Mouse (Mus musculus): Measurements from ENCODE around the gene Crtc2. TPM values are rescaled to one million over a fixed set of nuclear protein-coding genes. Genes with fewer than 3 reads are reported as not detected.
"Not testable (repeated sequence)": the region's sequence is repeated elsewhere in the genome, so short reads cannot be mapped to it uniquely, and the experiment has no call there.

The Crtc2 gene
- polyA plus RNA-seq, 1 experiment from 2014 or later = 16.7 TPM

GRCm38 (mm10) chr3:90247960-90248745 is 5.8 kb upstream of the Crtc2 start, which contains the start of gene Slc39a1:
Slc39a1 (plus strand) TSS chr3:90248172.
- DNase-seq (ENCODE audit: low spot score) (peak; percentile 95), ATAC-seq (ENCODE audit: insufficient number of reproducible peaks, low FRiP score, low TSS enrichment, low read depth) (peak; percentile 91)
- Histone ChIP-seq H3K27me3 (ENCODE audit: control insufficient read depth, insufficient read depth, low read length) (no peaks in the 10 kb centered on the region), H3K4me2 (ENCODE audit: low read depth, severe bottlenecking) (peak within 1 kb of the TSS; percentile 83), H3K36me3 (ENCODE audit: control insufficient read depth, insufficient read depth, low read length) (peaks cover 7% of the 10 kb centered on the region), H3K4me1 (ENCODE audit: control insufficient read depth, insufficient read depth, low read length) (peaks cover 9% of the 10 kb centered on the region), H3K27ac (replicated peaks; ENCODE audit: low read depth, low read length) (peak within 1 kb of the TSS; percentile 87), H3K9ac (ENCODE audit: low read length) (peak within 1 kb of the TSS; percentile 81), H3K4me3 (ENCODE audit: low read depth, low read length) (peak within 1 kb of the TSS; percentile 65), H3K9me3 (ENCODE audit: control insufficient read depth, low read length) (no peaks in the 10 kb centered on the region)
- WGBS = under 1% methylated on average over 42 of the region's 44 CpGs

- Histone ChIP-seq H3K4me3 (ENCODE audit: low read depth, low read length) (peak overlapping the region; percentile 65), H3K9ac (ENCODE audit: low read length) (peak overlapping the region; percentile 81), H3K27me3 (ENCODE audit: control insufficient read depth, insufficient read depth, low read length) (no peaks in the 10 kb centered on the region), H3K27ac (replicated peaks; ENCODE audit: low read depth, low read length) (peak overlapping the region; percentile 87), H3K9me3 (ENCODE audit: control insufficient read depth, low read length) (no peaks in the 10 kb centered on the region), H3K4me1 (ENCODE audit: control insufficient read depth, insufficient read depth, low read length) (peaks cover 8% of the 10 kb centered on the region), H3K36me3 (ENCODE audit: control insufficient read depth, insufficient read depth, low read length) (peaks cover 7% of the 10 kb centered on the region), H3K4me2 (ENCODE audit: low read depth, severe bottlenecking) (peak overlapping the region; percentile 83)
- ATAC-seq (ENCODE audit: insufficient number of reproducible peaks, low FRiP score, low TSS enrichment, low read depth) (no peak), DNase-seq (ENCODE audit: low spot score) (peak; percentile 36)
- 7% methylated on average over 10 of the region's 10 CpGs for WGBS
These were observed 5.2 kb upstream of the Crtc2 start for GRCm38 (mm10) chr3:90248746-90249100.

- H3K9me3 ChIP-seq (ENCODE audit: control insufficient read depth, low read length) = no peaks in the 10 kb centered on the region
- H3K9ac ChIP-seq (ENCODE audit: low read length) = no peak overlapping the region
- H3K4me1 ChIP-seq (ENCODE audit: control insufficient read depth, insufficient read depth, low read length) = peaks cover 5% of the 10 kb centered on the region
- WGBS = 89% methylated on average over 6 of the region's 6 CpGs
- H3K27ac ChIP-seq (replicated peaks; ENCODE audit: low read depth, low read length) = no peak overlapping the region
- DNase-seq (ENCODE audit: low spot score) (no peak), ATAC-seq (ENCODE audit: insufficient number of reproducible peaks, low FRiP score, low TSS enrichment, low read depth) (no peak)
- H3K36me3 ChIP-seq (ENCODE audit: control insufficient read depth, insufficient read depth, low read length) = peaks cover 7% of the 10 kb centered on the region
- no peak overlapping the region for H3K4me3 ChIP-seq (ENCODE audit: low read depth, low read length)
- no peak overlapping the region for H3K4me2 ChIP-seq (ENCODE audit: low read depth, severe bottlenecking)
- no peaks in the 10 kb centered on the region for H3K27me3 ChIP-seq (ENCODE audit: control insufficient read depth, insufficient read depth, low read length)
These were observed 3.2 kb upstream of the Crtc2 start for GRCm38 (mm10) chr3:90250791-90251190.

- not testable (repeated sequence) for H3K9me3 ChIP-seq (ENCODE audit: control insufficient read depth, low read length); H3K4me3 ChIP-seq (ENCODE audit: low read depth, low read length); H3K27ac ChIP-seq (replicated peaks; ENCODE audit: low read depth, low read length); H3K9ac ChIP-seq (ENCODE audit: low read length); H3K4me2 ChIP-seq (ENCODE audit: low read depth, severe bottlenecking); H3K27me3 ChIP-seq (ENCODE audit: control insufficient read depth, insufficient read depth, low read length); H3K4me1 ChIP-seq (ENCODE audit: control insufficient read depth, insufficient read depth, low read length); DNase-seq (ENCODE audit: low spot score); H3K36me3 ChIP-seq (ENCODE audit: control insufficient read depth, insufficient read depth, low read length); ATAC-seq (ENCODE audit: insufficient number of reproducible peaks, low FRiP score, low TSS enrichment, low read depth)
- 96% methylated on average over 10 of the region's 12 CpGs for WGBS
These were observed 2.2 kb upstream of the Crtc2 start for GRCm38 (mm10) chr3:90251731-90252226.

- DNase-seq (ENCODE audit: low spot score) = not testable (repeated sequence)
- 93% methylated on average over 2 of the region's 2 CpGs for WGBS
These were observed 1.3 kb upstream of the Crtc2 start for GRCm38 (mm10) chr3:90252659-90253058.

GRCm38 (mm10) chr3:90253174-90253573 is 789 bp upstream of the Crtc2 start:
- not testable (repeated sequence) for H3K36me3 ChIP-seq (ENCODE audit: control insufficient read depth, insufficient read depth, low read length); H3K4me1 ChIP-seq (ENCODE audit: control insufficient read depth, insufficient read depth, low read length); H3K4me3 ChIP-seq (ENCODE audit: low read depth, low read length); ATAC-seq (ENCODE audit: insufficient number of reproducible peaks, low FRiP score, low TSS enrichment, low read depth); H3K27me3 ChIP-seq (ENCODE audit: control insufficient read depth, insufficient read depth, low read length); H3K9me3 ChIP-seq (ENCODE audit: control insufficient read depth, low read length); H3K4me2 ChIP-seq (ENCODE audit: low read depth, severe bottlenecking); H3K9ac ChIP-seq (ENCODE audit: low read length); H3K27ac ChIP-seq (replicated peaks; ENCODE audit: low read depth, low read length); DNase-seq (ENCODE audit: low spot score)
- WGBS = 75% methylated on average over 1 of the region's 1 CpGs

More at GRCm38 (mm10) chr3:90252659-90253058, 1.3 kb upstream of the Crtc2 start:
- not testable (repeated sequence) for H3K4me1 ChIP-seq (ENCODE audit: control insufficient read depth, insufficient read depth, low read length); H3K9me3 ChIP-seq (ENCODE audit: control insufficient read depth, low read length); H3K4me3 ChIP-seq (ENCODE audit: low read depth, low read length); H3K27me3 ChIP-seq (ENCODE audit: control insufficient read depth, insufficient read depth, low read length); H3K9ac ChIP-seq (ENCODE audit: low read length); H3K4me2 ChIP-seq (ENCODE audit: low read depth, severe bottlenecking); ATAC-seq (ENCODE audit: insufficient number of reproducible peaks, low FRiP score, low TSS enrichment, low read depth); H3K36me3 ChIP-seq (ENCODE audit: control insufficient read depth, insufficient read depth, low read length); H3K27ac ChIP-seq (replicated peaks; ENCODE audit: low read depth, low read length)

- H3K4me3 ChIP-seq (ENCODE audit: low read depth, low read length) = peak overlapping the region; percentile 73
- ATAC-seq (ENCODE audit: insufficient number of reproducible peaks, low FRiP score, low TSS enrichment, low read depth) (peak; percentile 71), DNase-seq (ENCODE audit: low spot score) (no peak)
- peak overlapping the region; percentile 64; the same call in 1 of the 2 replicates for H3K27ac ChIP-seq (replicated peaks; ENCODE audit: low read depth, low read length)
- H3K4me1 ChIP-seq (ENCODE audit: control insufficient read depth, insufficient read depth, low read length) = no peaks in the 10 kb centered on the region
- H3K4me2 ChIP-seq (ENCODE audit: low read depth, severe bottlenecking) = peak overlapping the region; percentile 64
- H3K9ac ChIP-seq (ENCODE audit: low read length) = peak overlapping the region; percentile 76
- H3K9me3 ChIP-seq (ENCODE audit: control insufficient read depth, low read length) = no peaks in the 10 kb centered on the region
- WGBS = 1% methylated on average over 41 of the region's 41 CpGs
- H3K36me3 ChIP-seq (ENCODE audit: control insufficient read depth, insufficient read depth, low read length) = peaks cover 5% of the 10 kb centered on the region
- H3K27me3 ChIP-seq (ENCODE audit: control insufficient read depth, insufficient read depth, low read length) = no peaks in the 10 kb centered on the region
These were observed 643 bp downstream of the Crtc2 start for GRCm38 (mm10) chr3:90254419-90255193.

GRCm38 (mm10) chr3:90255194-90255565 is 1.2 kb downstream of the Crtc2 start:
- DNase-seq (ENCODE audit: low spot score) = no peak
- no peaks in the 10 kb centered on the region for H3K27me3 ChIP-seq (ENCODE audit: control insufficient read depth, insufficient read depth, low read length)
- H3K4me3 ChIP-seq (ENCODE audit: low read depth, low read length) = peak overlapping the region; percentile 73
- H3K4me2 ChIP-seq (ENCODE audit: low read depth, severe bottlenecking) = peak overlapping the region; percentile 64
- WGBS = 30% methylated on average over 2 of the region's 2 CpGs
- H3K9ac ChIP-seq (ENCODE audit: low read length) = peak overlapping the region; percentile 76
- no peak for ATAC-seq (ENCODE audit: insufficient number of reproducible peaks, low FRiP score, low TSS enrichment, low read depth)
- peaks cover 8% of the 10 kb centered on the region for H3K36me3 ChIP-seq (ENCODE audit: control insufficient read depth, insufficient read depth, low read length)
- no peaks in the 10 kb centered on the region for H3K4me1 ChIP-seq (ENCODE audit: control insufficient read depth, insufficient read depth, low read length)
- no peaks in the 10 kb centered on the region for H3K9me3 ChIP-seq (ENCODE audit: control insufficient read depth, low read length)
- H3K27ac ChIP-seq (replicated peaks; ENCODE audit: low read depth, low read length) = no peak overlapping the region

Measured in limb, embryonic 11.5 days (tissue).